Mouse (Mus musculus): ENCODE results near the gene Noxo1.

GRCm38 (mm10) chr17:24722220-24722924 is 26.3 kb downstream of the Noxo1 start:
- TF ChIP-seq TAL1 (IDR thresholded peaks at IDR 0.05; ENCODE audit: low read length): no peak
- no peak for TF ChIP-seq GATA1 (IDR thresholded peaks at IDR 0.05; ENCODE audit: low read length)

Data from erythroblast, embryonic 14.5 days (primary cell).